ENCODE assay signal across 10 mouse cellular contexts in genomic region chr13:70590248-70590762, GRCm38 (mm10). TPM values are rescaled to one million over a fixed set of nuclear protein-coding genes. Genes with fewer than 3 reads are reported as not detected.
DNase-seq lines count a peak whose midpoint lies in the region; ATAC-seq and TF ChIP-seq lines count a peak whose summit lies in the region.
"Had no signal": no experiment of that assay in that cellular context is flagged by ENCODE, and none has a peak within 500 bp of the region (broad histone marks: within the 10 kb centered on the region; RNA-seq: fewer than 3 reads in every experiment).

No protein-coding gene starts in this region.

- peak; percentile 41 to 62 for DNase-seq in layer of hippocampus, postnatal 10 days (ENCODE audit: low spot score in 2 of 2)
- DNase-seq in layer of hippocampus, adult 9-10 months (ENCODE audit: low spot score), result no peak
- DNase-seq in cerebellum, adult 8-10 months, result peak; percentile 73
- DNase-seq in heart, postnatal 0 days (ENCODE audit: low spot score), result peak; percentile 19
- no peak for DNase-seq in forebrain, embryonic 11.5 days (ENCODE audit: low spot score)
- no peak for DNase-seq in frontal cortex, postnatal 25 days (ENCODE audit: low spot score in 2 of 2)
- no peak for DNase-seq in right cerebral cortex, postnatal 14 days

- no peak overlapping the region for H3K4me3 ChIP-seq in heart, postnatal 0 days (ENCODE audit: low read depth, low read length)
- H3K4me3 ChIP-seq in forebrain, embryonic 11.5 days (ENCODE audit: low read depth, low read length), result no peak overlapping the region
- H3K4me3 ChIP-seq: embryonic facial prominence, embryonic 12.5 days had no signal

- H3K9ac ChIP-seq in heart, postnatal 0 days (replicated peaks; ENCODE audit: low read depth, low read length), result no peak overlapping the region
- no peak overlapping the region for H3K9ac ChIP-seq in forebrain, embryonic 11.5 days (ENCODE audit: low read length)
- H3K9ac ChIP-seq: embryonic facial prominence, embryonic 12.5 days had no signal

- 36% methylated on average over 7 of the region's 7 CpGs for WGBS in heart, postnatal 0 days
- 92% methylated on average over 7 of the region's 7 CpGs for WGBS in forebrain, embryonic 11.5 days

- H3K27me3 ChIP-seq in heart, postnatal 0 days (ENCODE audit: control insufficient read depth, insufficient read depth, low read length), result no peaks in the 10 kb centered on the region
- H3K27me3 ChIP-seq in forebrain, embryonic 11.5 days (ENCODE audit: control insufficient read depth, insufficient read depth, low read length), result no peaks in the 10 kb centered on the region
- H3K27me3 ChIP-seq: embryonic facial prominence, embryonic 12.5 days had no signal

- TF ChIP-seq EP300 in heart, postnatal 0 days (IDR thresholded peaks at IDR 0.05; ENCODE audit: low read depth), result no peak

- H3K4me2 ChIP-seq in heart, postnatal 0 days (ENCODE audit: low read depth, low read length), result no peak overlapping the region
- H3K4me2 ChIP-seq in forebrain, embryonic 11.5 days (ENCODE audit: low read depth, low read length, severe bottlenecking), result no peak overlapping the region
- H3K4me2 ChIP-seq: embryonic facial prominence, embryonic 12.5 days had no signal

- H3K36me3 ChIP-seq in heart, postnatal 0 days (replicated peaks; ENCODE audit: control insufficient read depth, insufficient read depth, low read length), result peaks cover 72% of the 10 kb centered on the region
- H3K36me3 ChIP-seq in forebrain, embryonic 11.5 days (ENCODE audit: control insufficient read depth, insufficient read depth, low read length), result peaks cover 9% of the 10 kb centered on the region; the same call in 1 of the 2 replicates

- H3K27ac ChIP-seq in heart, postnatal 0 days (ENCODE audit: low read depth), result peak overlapping the region; percentile 55; the same call in 1 of the 2 replicates
- H3K27ac ChIP-seq in forebrain, embryonic 11.5 days (ENCODE audit: low read depth, low read length), result no peak overlapping the region
- H3K27ac ChIP-seq: embryonic facial prominence, embryonic 12.5 days had no signal

- H3K4me1 ChIP-seq in heart, postnatal 0 days (ENCODE audit: control insufficient read depth, insufficient read depth), result no peaks in the 10 kb centered on the region
- H3K4me1 ChIP-seq in forebrain, embryonic 11.5 days (replicated peaks; ENCODE audit: control insufficient read depth, insufficient read depth, low read length), result no peaks in the 10 kb centered on the region
- H3K4me1 ChIP-seq: embryonic facial prominence, embryonic 12.5 days had no signal

- H3K9me3 ChIP-seq in heart, postnatal 0 days (replicated peaks; ENCODE audit: control insufficient read depth, low read length), result no peaks in the 10 kb centered on the region
- H3K9me3 ChIP-seq in forebrain, embryonic 11.5 days (ENCODE audit: control insufficient read depth, low read length), result no peaks in the 10 kb centered on the region
- H3K9me3 ChIP-seq: embryonic facial prominence, embryonic 12.5 days; G1E had no signal

- no peak for TF ChIP-seq CTCF in heart, postnatal 0 days (IDR thresholded peaks at IDR 0.05; ENCODE audit: low read depth)

- peak; percentile 65 for ATAC-seq in heart, postnatal 0 days (ENCODE audit: insufficient read depth, low read depth)
- ATAC-seq in monocyte, adult 5-6 weeks (replicated peaks; ENCODE audit: insufficient number of reproducible peaks, low FRiP score, low TSS enrichment, poor library complexity, severe bottlenecking), result 0 out of 2 replicates have a peak, but pooled peaks have one; percentile 11
- ATAC-seq in forebrain, embryonic 11.5 days (replicated peaks; ENCODE audit: low FRiP score), result no peak

RNA-seq across cellular contexts. Expression of gene Ice1, which starts 47.1 kb away (rescaled TPM):
- 10 to 100 TPM; 70.9 to 80.0 TPM for total RNA-seq in layer of hippocampus, postnatal 10 days (2021)
- total RNA-seq in heart, postnatal 0 days (2014; rRNA removed; ENCODE audit: low replicate concordance), result 21.0 and 29.5 TPM in 2 replicates
- polyA plus RNA-seq in heart, postnatal 0 days (2015; fragmentation: Nextera tagmentation; extraction: Ambion mirVana), result 7.2 and 7.7 TPM in 2 replicates
- 34.4 to 51.3 TPM (median 38.3 TPM) in 3 replicates for total RNA-seq in monocyte, adult 5-6 weeks (2017)
- polyA plus RNA-seq in forebrain, embryonic 11.5 days (2014; fragmentation: Nextera tagmentation; extraction: Ambion mirVana), result 33.2 and 34.9 TPM in 2 replicates

Comparison
In these comparisons a context has a peak if more than half of its experiments do, and no peak if none do; other contexts are left out.
1. DNase-seq: peak in layer of hippocampus, postnatal 10 days (2 of 2), cerebellum, adult 8-10 months (single experiment) and heart, postnatal 0 days (single experiment); none in layer of hippocampus, adult 9-10 months (single experiment), forebrain, embryonic 11.5 days (single experiment), frontal cortex, postnatal 25 days (0 of 2) and right cerebral cortex, postnatal 14 days (single experiment).